Mouse (Mus musculus) cerebellum, adult 11-12 months (tissue): Measurements from ENCODE around the gene Ptk6.

ENCODE experiments used
- DNase-seq: peaks from one replicate; pipeline ENCODE4 v3.0.0; 2022

Ptk6 gene

DNA sequence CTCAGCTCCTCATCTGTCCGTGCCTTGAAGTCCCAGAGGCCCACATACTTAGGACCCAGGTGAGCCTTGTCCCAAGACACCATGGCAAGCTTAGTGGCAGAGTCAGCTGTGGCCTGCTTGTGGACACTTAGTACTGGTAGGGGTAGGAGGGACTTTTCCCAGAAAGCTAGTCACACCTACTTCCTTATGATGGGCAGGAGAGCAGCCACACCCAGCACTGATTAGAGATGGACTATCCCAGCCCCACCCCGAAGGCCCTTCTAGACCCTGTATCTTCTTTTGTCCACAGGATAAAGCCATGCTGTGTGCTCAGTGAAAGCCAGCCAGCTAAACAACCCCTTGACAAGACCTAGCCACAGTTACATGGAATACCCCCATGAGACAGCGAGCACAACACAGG lies at the start of gene Ptk6:
Gene Ptk6 (minus strand): TSS at position 368 of the 400 bp plus-strand sequence.
- no peak for DNase-seq

DNA sequence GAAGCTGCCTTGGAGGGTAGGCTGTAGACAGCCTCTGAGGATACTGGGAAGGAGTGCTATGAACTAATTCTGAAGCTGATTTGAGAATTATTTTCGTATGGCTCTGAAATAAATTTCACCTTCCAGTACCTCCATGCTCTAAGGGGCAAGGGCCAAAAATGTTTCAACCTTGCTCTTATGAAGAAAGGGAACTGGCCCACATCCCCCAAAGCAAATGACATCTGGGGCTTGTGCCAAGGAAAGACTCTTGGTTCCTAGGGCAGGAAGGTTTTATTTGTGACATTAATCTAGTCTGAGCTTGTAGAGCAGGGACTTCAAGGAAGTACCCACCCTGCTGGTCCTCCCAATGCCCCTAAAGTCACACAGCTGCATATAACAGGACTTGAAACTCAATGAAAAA lies 49.3 kb upstream of the Ptk6 start:
- DNase-seq = no peak

- DNase-seq = no peak
Measured at GRCm38 (mm10) chr2:181249217-181249616, 46.6 kb upstream of the Ptk6 start.

GRCm38 (mm10) chr2:181245031-181245430 lies 42.4 kb upstream of the Ptk6 start:
- DNase-seq = no peak

- DNase-seq = no peak
Measured at GRCm38 (mm10) chr2:181243706-181244394, 41.3 kb upstream of the Ptk6 start.

DNA sequence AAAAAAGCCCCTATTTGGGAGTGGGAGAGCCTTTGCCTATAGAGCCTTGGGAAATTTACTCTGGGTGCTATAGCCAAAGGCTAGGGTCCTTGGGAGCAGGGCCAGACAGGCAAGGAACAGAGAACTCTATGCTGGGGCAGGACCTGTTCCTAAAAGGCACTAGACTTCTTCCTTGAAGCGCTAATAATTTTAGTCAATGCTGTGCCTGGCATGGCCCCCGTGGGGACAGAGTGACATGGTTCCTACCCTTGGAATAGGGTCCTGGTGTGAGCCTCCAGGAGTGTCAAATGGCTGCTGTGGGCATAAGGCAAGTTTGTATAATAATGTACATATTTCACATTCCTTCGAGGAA lies 39.7 kb upstream of the Ptk6 start:
- DNase-seq = no peak

- no peak for DNase-seq
Measured at GRCm38 (mm10) chr2:181241602-181242313, 39.2 kb upstream of the Ptk6 start, which contains the start of gene Helz2. Helz2 (minus strand) TSS chr2:181242027.

GRCm38 (mm10) chr2:181240806-181241440 lies 38.3 kb upstream of the Ptk6 start:
- no peak for DNase-seq

- DNase-seq = no peak
Measured at GRCm38 (mm10) chr2:181239261-181239660, 36.7 kb upstream of the Ptk6 start.

DNA sequence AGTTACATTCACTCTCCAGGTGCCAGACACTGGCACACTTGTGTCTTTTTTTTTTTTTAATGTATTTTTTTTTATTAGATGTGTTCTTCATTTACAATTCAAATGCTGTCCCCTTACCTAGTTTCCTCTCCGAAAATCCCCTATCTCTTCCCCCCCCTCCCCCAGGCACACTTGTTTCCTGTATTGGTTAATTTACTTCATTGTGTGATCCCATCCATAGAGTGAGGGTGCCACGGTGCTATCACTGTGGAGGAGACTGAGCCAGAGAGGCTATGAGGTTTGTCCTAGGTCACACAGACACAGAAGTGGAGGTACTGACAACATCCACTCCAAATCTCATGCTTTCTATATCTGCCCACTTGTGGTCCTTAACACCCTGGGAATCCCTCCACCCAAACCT lies 36.3 kb upstream of the Ptk6 start:
- no peak for DNase-seq

DNA sequence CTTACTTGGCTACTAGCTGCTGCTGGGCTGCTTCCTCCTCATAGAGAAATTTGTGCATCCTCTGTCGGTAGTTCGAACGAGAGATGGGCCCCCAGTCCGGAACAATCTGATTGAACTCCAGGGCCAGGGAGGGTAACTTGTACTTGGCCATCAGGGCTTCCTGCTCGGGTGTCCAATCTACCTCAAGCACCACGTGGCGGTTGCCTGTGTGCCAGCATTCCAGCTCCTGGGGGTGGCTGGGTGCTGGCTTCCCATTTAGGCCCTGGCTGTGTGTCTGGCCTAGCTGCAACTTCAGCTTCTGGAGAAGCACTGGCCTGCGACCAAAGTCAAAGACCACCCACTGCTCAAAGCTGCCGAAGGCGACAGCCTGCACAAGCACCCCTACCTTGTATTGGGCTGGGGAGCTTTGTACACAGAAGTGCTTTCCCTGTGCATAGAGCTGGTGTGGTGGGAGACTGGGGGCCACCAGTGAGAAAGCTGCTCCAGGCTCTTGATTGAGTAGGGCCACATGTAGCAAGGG lies 35.6 kb upstream of the Ptk6 start:
- no peak for DNase-seq

DNA sequence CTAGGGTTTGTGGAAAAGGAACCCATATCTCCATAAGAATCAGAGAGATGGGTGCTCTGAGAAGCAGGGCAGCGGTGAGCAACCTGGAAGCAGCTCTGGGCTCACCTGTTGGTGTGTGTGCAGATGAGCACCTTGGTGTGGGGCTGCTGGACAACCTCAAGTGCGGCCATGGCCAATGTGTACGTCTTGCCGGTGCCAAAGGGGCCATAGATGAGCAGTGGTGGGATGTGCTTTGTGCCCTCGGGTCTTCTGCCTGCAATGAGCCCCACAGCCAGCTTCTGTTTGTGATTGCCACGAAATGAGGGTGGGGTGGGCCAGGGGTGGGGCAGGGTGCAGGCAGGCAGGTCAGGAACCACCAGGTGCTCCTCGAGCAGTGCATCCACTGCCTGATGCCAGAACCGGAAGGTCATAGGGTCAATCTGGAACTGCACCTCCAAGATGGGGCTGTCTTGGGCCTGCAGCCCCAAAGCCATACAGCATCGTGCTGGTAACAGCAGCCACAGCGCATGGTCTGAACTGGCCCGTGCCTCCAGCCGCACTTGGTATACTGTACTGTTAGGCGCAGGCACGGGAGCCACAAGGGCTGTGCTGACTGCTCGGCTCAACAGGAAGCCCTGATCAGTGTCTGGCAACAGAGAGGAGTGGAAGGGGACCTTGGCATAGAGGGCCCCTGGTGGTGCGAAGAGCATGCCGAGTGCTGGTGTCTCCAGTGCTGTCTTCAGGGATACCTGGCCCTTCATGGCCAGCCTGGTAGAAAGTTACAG lies 34.8 kb upstream of the Ptk6 start:
- no peak for DNase-seq

DNA sequence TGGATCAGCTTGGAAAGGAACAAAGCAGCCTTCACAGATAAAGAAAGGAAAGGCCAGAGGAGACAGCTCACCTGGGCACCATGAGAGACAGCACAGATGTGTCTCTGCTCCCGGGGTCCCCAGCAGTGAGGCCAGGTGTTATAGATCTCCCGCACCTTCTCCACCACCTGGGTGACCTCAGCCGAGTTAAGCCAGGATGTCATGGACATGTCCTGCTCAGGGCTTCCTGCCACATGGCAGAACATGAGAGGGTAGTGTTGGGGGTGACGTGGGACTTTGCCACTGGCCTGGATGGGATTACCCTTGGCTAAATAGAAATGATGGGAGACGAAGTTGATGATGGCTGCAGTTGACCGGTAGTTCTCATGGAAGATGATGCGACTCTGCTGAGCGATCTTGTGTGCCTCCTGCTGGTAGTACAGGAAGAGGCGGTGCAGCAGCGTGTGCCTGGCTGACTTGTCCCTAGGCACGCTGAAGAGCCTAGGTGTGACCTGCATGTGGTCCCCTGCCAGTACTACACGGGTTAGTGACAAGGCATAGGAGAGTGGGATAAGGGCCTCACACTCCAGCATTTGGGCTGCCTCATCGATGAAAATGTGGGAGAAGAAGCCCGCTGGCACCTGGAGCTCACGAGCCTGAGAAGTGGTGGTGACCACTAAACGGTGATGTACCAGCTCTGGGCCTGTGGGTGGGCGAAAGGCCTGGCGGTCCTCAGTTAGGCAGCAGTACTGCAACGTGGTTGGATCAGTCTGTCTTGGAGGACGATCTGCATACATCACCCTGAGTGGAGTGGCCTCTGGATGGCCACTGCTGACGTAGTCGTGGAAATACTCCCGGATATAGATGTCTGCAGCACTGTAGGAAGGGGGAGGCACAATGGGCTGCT lies 33.3 kb upstream of the Ptk6 start:
- no peak for DNase-seq

DNA sequence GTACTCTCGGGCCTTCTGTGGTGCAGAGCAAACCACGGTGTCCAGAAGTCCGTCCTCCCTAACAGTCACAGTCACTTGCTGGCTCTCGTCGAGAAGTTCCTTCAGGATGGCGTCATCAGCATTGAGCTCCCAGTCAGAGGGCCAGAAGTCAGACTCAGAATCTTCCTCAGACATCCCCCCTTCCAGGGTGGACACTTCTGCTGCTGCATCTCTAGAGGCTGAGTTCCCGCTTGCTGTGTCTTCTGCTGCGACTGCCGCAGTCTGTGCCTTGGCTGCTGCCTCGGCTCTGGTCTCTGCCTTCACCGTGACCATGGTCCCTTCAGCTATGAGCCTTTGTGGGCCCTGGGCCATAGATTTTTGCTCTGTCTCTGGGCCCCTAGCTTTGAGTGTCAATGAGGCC lies 32.1 kb upstream of the Ptk6 start:
- no peak for DNase-seq

DNA sequence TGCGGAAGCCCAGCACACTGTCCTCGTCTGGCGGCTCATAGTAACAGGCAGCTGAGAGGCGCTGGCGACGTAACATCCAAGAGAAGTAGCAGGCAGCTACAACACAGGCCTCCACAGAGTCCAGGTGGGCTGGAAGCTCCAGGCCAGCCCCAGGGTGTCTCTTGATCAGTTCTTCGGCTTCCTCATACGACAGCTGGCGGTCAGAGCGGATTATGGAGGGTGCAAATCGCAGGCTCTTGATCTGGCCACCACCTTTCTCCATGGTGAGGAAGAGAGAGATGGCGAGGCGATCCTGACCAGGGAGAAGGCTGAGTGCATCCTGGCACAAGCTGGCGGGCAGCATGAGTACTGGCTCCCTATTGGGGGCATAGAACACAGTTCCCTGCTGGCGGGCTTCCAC lies 30.9 kb upstream of the Ptk6 start:
- DNase-seq = no peak

DNA sequence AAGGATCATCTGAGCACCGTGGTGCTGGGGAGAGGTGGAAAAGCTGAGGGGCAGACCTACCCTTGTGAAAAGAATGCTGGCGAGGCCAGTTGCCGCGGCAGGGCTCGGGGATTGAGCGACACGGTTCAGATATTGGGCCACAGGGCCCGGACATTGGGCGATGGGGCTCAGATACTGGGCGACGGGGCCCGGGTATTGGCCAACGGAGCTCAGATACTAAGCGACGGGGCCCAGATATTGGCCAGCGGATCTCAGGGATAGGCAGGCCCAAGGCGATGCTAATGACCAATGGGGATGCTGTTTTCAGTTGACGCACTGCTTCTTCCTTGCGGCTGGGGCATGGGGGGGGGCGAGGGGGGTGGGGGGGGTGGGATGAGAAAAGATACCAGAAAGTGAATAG lies 28.6 kb upstream of the Ptk6 start:
- DNase-seq = peak; percentile 74

DNA sequence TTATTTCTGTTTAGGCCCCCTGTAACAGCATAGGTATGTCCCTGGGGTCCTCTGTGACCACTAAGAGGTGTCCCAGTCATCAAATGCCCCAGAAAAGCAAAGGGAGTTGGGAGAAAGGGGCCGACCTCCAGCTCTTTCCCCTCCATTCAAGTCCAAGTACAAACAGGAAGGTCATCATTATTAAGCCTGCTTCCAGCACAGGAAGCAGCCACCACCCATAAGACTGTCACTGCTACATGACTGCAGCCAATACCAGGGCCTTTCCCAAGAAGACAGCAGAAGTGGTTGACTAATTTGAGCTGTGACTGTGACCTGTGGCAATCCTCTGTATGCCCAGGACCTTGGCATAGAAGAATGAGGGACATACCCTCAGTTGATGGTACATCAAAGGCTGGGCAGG lies 25.7 kb upstream of the Ptk6 start:
- DNase-seq = no peak

- no peak for DNase-seq
Measured at GRCm38 (mm10) chr2:181227122-181227521, 24.5 kb upstream of the Ptk6 start.

GRCm38 (mm10) chr2:181224994-181225393 lies 22.4 kb upstream of the Ptk6 start:
- DNase-seq = no peak

- no peak for DNase-seq
Measured at GRCm38 (mm10) chr2:181220361-181220760, 17.8 kb upstream of the Ptk6 start.

- DNase-seq = peak; percentile 60
Measured at GRCm38 (mm10) chr2:181219538-181220216, 17.1 kb upstream of the Ptk6 start, which contains the start of gene Fndc11. Fndc11 (plus strand) TSS chr2:181220013.
